Mouse (Mus musculus) myocyte (in vitro differentiated cells): Measurements from ENCODE around the gene Slc13a5.

Source experiments
- MAX ChIP-seq: IDR thresholded peaks from one replicate; pipeline ENCODE4 v1.6.1; 2011; ENCODE audit warnings: low read depth, mild to moderate bottlenecking, control low read depth
- MYOG ChIP-seq, 3 experiments: IDR thresholded peaks; one replicate each; pipeline ENCODE4 v1.6.1; 2011; ENCODE audit warnings: control low read depth in 2 of 3, low read depth in 2 of 3, mild to moderate bottlenecking in 2 of 3; ENCODE audit not compliant: insufficient read length in 2 of 3, control insufficient read depth in 1 of 3, insufficient read depth in 1 of 3
- POLR2AphosphoS2 ChIP-seq: IDR thresholded peaks from one replicate; pipeline ENCODE4 v1.6.1; 2011; ENCODE audit warnings: low read depth, control low read depth; ENCODE audit not compliant: insufficient read length
- TCF3 ChIP-seq: IDR thresholded peaks from one replicate; pipeline ENCODE4 v1.6.1; 2011; ENCODE audit warnings: low read depth, control low read depth; ENCODE audit not compliant: insufficient read length

DNA sequence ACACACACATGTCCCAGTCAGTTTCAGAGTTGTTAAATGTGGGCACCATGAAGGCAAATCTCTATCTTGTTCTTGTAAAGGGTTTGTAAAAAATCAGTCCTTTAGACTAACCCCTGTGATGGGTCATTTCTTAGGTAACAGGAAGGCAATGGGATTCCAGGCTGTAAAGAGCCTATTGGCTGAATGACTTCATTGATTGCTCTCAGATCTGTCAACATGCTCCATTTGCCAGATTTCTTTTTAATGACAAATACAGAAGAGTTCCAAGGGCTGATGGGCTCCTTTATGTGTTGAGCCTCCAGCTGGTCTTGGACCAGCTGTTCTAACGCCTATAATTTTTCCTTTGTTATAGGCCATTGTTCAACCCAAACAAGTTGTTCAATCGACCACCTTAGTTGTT lies 26.1 kb upstream of the Slc13a5 start:
- TF ChIP-seq POLR2AphosphoS2 (no peak), MAX (no peak), TCF3 (no peak), MYOG (IDR thresholded peaks at IDR 0.05; ENCODE audit: control insufficient read depth in 1 of 3, insufficient read depth in 1 of 3, insufficient read length in 2 of 3, low read depth in 2 of 3) (no peak)
